Comparison of ENCODE assay signal across 15 mouse cellular contexts in the genomic region with DNA sequence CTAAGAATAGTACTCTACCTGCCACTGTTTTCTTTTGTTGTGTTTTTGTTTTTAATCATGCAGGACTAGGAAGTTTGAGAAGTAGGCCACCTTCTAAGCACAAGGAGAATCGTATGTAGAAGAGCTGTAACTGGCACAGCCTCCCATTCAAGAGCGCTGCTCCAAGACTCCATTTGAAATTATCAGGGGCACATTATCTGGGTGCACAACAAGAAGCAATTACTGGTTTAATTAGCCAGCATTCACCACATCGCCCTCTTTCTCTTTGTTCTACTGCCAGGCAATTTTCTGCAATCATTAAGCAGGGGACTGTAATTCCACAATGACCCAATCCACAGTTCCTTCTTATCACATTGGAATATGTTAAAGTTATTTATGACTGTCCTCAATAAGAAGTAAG.
A peak's percentile ranks its signal among the peaks of the same experiment; 100 is the strongest.
DNase-seq lines count a peak whose midpoint lies in the region; ATAC-seq and TF ChIP-seq lines count a peak whose summit lies in the region.
"Had no signal": no experiment of that assay in that cellular context is flagged by ENCODE, and none has a peak within 500 bp of the region (broad histone marks: within the 10 kb centered on the region; RNA-seq: fewer than 3 reads in every experiment).

No protein-coding gene starts in this region.

- intact Hi-C loops in left cerebral cortex, postnatal 14 days (cut with DNase I), result no loop called here

- H3K27ac ChIP-seq in forebrain, embryonic 16.5 days (ENCODE audit: low read length), result no peak overlapping the region
- no peak overlapping the region for H3K27ac ChIP-seq in neural tube, embryonic 14.5 days (ENCODE audit: low read depth, low read length)
- no peak overlapping the region for H3K27ac ChIP-seq in intestine, postnatal 0 days (ENCODE audit: low read depth, low read length)
- H3K27ac ChIP-seq: gastrocnemius, adult 2 months; limb, embryonic 12.5 days had no signal

- TF ChIP-seq CTCF in brain, embryonic 14.5 days (IDR thresholded peaks at IDR 0.05; ENCODE audit: borderline replicate concordance, extremely low read depth, insufficient read depth, insufficient read length), result no peak
- no peak for TF ChIP-seq CTCF in intestine, postnatal 0 days (IDR thresholded peaks at IDR 0.05; ENCODE audit: low read depth)

- H3K4me2 ChIP-seq in forebrain, embryonic 16.5 days (ENCODE audit: low read length), result no peak overlapping the region
- no peak overlapping the region for H3K4me2 ChIP-seq in neural tube, embryonic 14.5 days (ENCODE audit: low read depth, low read length)
- H3K4me2 ChIP-seq in intestine, postnatal 0 days (replicated peaks; ENCODE audit: low read depth), result no peak overlapping the region
- H3K4me2 ChIP-seq: limb, embryonic 12.5 days had no signal

- H3K4me3 ChIP-seq in forebrain, embryonic 16.5 days (replicated peaks; ENCODE audit: low read length), result no peak overlapping the region
- H3K4me3 ChIP-seq in neural tube, embryonic 14.5 days (ENCODE audit: low read depth, low read length), result no peak overlapping the region
- no peak overlapping the region for H3K4me3 ChIP-seq in intestine, postnatal 0 days (ENCODE audit: low read depth, low read length)
- H3K4me3 ChIP-seq: erythroblast, embryonic 14.5 days; gastrocnemius, adult 2 months; limb, embryonic 12.5 days had no signal

- H3K4me1 ChIP-seq in forebrain, embryonic 16.5 days (replicated peaks; ENCODE audit: control insufficient read depth, insufficient read depth, low read length), result no peaks in the 10 kb centered on the region; the same call in 1 of the 2 replicates
- H3K4me1 ChIP-seq in neural tube, embryonic 14.5 days (ENCODE audit: control insufficient read depth, insufficient read depth, low read length), result no peaks in the 10 kb centered on the region
- H3K4me1 ChIP-seq in intestine, postnatal 0 days (replicated peaks; ENCODE audit: control insufficient read depth, insufficient read depth, low read length), result no peaks in the 10 kb centered on the region
- H3K4me1 ChIP-seq: limb, embryonic 12.5 days had no signal

- peak; percentile 96 for ATAC-seq in forebrain, embryonic 16.5 days
- peak; percentile 86 for ATAC-seq in neural tube, embryonic 14.5 days (ENCODE audit: low read depth)
- ATAC-seq in intestine, postnatal 0 days, result no peak
- ATAC-seq: inflammation-experienced regulatory T-cells, adult 6 months had no signal

- no peaks in the 10 kb centered on the region for H3K9me3 ChIP-seq in forebrain, embryonic 16.5 days (ENCODE audit: control insufficient read depth, low read length)
- H3K9me3 ChIP-seq in neural tube, embryonic 14.5 days (ENCODE audit: control insufficient read depth, low read length), result no peaks in the 10 kb centered on the region
- H3K9me3 ChIP-seq in intestine, postnatal 0 days (ENCODE audit: control insufficient read depth), result no peaks in the 10 kb centered on the region
- H3K9me3 ChIP-seq: limb, embryonic 12.5 days had no signal

- WGBS in forebrain, embryonic 16.5 days, result 4% methylated on average over 3 of the region's 3 CpGs
- 16% methylated on average over 3 of the region's 3 CpGs for WGBS in neural tube, embryonic 14.5 days
- WGBS in intestine, postnatal 0 days, result 63% methylated on average over 3 of the region's 3 CpGs

- H3K9ac ChIP-seq in forebrain, embryonic 16.5 days (replicated peaks; ENCODE audit: low read depth, low read length), result no peak overlapping the region
- H3K9ac ChIP-seq in neural tube, embryonic 14.5 days (replicated peaks; ENCODE audit: low read depth, low read length), result no peak overlapping the region
- H3K9ac ChIP-seq in intestine, postnatal 0 days (ENCODE audit: low read depth, low read length), result no peak overlapping the region
- H3K9ac ChIP-seq: limb, embryonic 12.5 days had no signal

- no peak for TF ChIP-seq POLR2A in brain, embryonic 14.5 days (IDR thresholded peaks at IDR 0.05; ENCODE audit: borderline replicate concordance, extremely low read depth, insufficient read depth, insufficient read length, poor library complexity, severe bottlenecking)

- DNase-seq in left cerebral cortex, postnatal 14 days (ENCODE audit: low spot score in 2 of 2), result peak; percentile 2 to 8
- DNase-seq in left cerebral cortex, adult 11 months (ENCODE audit: low spot score), result no peak
- peak; percentile 94 for DNase-seq in brain, embryonic 14.5 days (ENCODE audit: low read depth)
- no peak for DNase-seq in natural killer cell, adult 2 months (ENCODE audit: low spot score in 2 of 2)
- DNase-seq: adrenal gland, adult 2 months; cerebellum, adult 9-10 months; gastrocnemius, adult 2 months; lung, postnatal 14 days; thymus, adult 18-20 months had no signal

- no peaks in the 10 kb centered on the region for H3K36me3 ChIP-seq in forebrain, embryonic 16.5 days (ENCODE audit: control insufficient read depth, insufficient read depth)
- no peaks in the 10 kb centered on the region for H3K36me3 ChIP-seq in neural tube, embryonic 14.5 days (ENCODE audit: control insufficient read depth, insufficient read depth, low read length)
- no peaks in the 10 kb centered on the region for H3K36me3 ChIP-seq in intestine, postnatal 0 days (ENCODE audit: control insufficient read depth, insufficient read depth)
- H3K36me3 ChIP-seq: limb, embryonic 12.5 days had no signal

- no peaks in the 10 kb centered on the region for H3K27me3 ChIP-seq in forebrain, embryonic 16.5 days (replicated peaks; ENCODE audit: control insufficient read depth, insufficient read depth, low read length)
- H3K27me3 ChIP-seq in neural tube, embryonic 14.5 days (ENCODE audit: control insufficient read depth, insufficient read depth, low read length), result no peaks in the 10 kb centered on the region
- H3K27me3 ChIP-seq in intestine, postnatal 0 days (replicated peaks; ENCODE audit: control insufficient read depth, insufficient read depth, low read length), result no peaks in the 10 kb centered on the region
- H3K27me3 ChIP-seq: limb, embryonic 12.5 days had no signal

Comparison
In these comparisons a context has a peak if more than half of its experiments do, and no peak if none do; other contexts are left out.
1. DNase-seq: peak in left cerebral cortex, postnatal 14 days (2 of 2) and brain, embryonic 14.5 days (single experiment); none in left cerebral cortex, adult 11 months (single experiment) and natural killer cell, adult 2 months (0 of 2).